Mouse (Mus musculus) hindbrain, embryonic 12.5 days (tissue): ENCODE measurements at regions not wholly inside any gene's neighbourhood (a gene's known extent, or its start where the extent isn't known, plus 50 kb on each side); places are given as distances from the start of the nearest gene placed in this dataset.

Experiments used
- ATAC-seq: fragments of 200-750 bp; cut with Nextera tagmentation; 2 replicates; pipeline ENCODE4 v1.8.0; 2017; ENCODE audit warnings: moderate TSS enrichment; ENCODE audit not compliant: low FRiP score
- H3K27ac ChIP-seq: fragments of 300-500 bp; sonication (generic); 2 replicates; pipeline ENCODE4 v1.5.1; 2016; ENCODE audit warnings: mild to moderate bottlenecking
- H3K27me3 ChIP-seq: fragments of 300-500 bp; sonication (generic); 2 replicates; pipeline ENCODE4 v1.6.1; 2016; ENCODE audit warnings: mild to moderate bottlenecking
- H3K36me3 ChIP-seq: fragments of 300-500 bp; sonication (generic); 2 replicates; pipeline ENCODE4 v1.6.1; 2016; ENCODE audit warnings: mild to moderate bottlenecking
- H3K4me1 ChIP-seq: fragments of 300-500 bp; sonication (generic); 2 replicates; pipeline ENCODE4 v1.6.1; 2016
- H3K4me2 ChIP-seq: fragments of 300-500 bp; sonication (generic); replicated peaks from 2 replicates; pipeline ENCODE4 v1.6.1; 2016; ENCODE audit warnings: mild to moderate bottlenecking
- H3K4me3 ChIP-seq: fragments of 300-500 bp; sonication (generic); 2 replicates; pipeline ENCODE4 v1.5.1; 2016; ENCODE audit warnings: mild to moderate bottlenecking
- H3K9ac ChIP-seq: fragments of 300-500 bp; sonication (generic); 2 replicates; pipeline ENCODE4 v1.6.1; 2016; ENCODE audit warnings: mild to moderate bottlenecking, moderate library complexity
- H3K9me3 ChIP-seq: fragments of 300-500 bp; sonication (generic); replicated peaks from 2 replicates; pipeline ENCODE4 v1.6.1; 2016; ENCODE audit warnings: mild to moderate bottlenecking
- WGBS: fragments of 180-500 bp; shearing (Covaris S2); methylation state at CpG from one replicate; pipeline ENCODE4 v1.1.7; 2016; 5-methylcytosine and 5-hydroxymethylcytosine counted together

DNA sequence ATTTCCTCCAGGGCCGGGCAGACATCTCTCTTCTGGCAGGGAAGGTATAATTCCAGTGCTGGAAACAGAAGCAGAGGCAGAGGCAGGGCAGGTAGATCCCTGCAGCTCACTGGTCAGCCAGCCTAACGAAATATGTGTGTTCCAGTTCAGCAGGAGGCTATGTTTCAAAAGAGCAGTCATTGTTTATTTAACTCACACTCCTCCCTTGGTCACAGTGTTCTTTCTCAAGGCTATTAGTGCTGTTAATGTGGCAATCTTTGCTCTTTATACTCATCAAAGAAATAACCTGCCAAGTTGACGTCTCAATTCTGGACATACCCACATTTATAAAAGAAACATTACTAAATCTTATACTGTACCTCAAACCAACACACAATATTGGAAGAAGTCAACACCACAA lies 253.3 kb upstream of the Adgrl3 start:
- Histone ChIP-seq H3K27me3 (no peaks in the 10 kb centered on the region), H3K4me1 (no peaks in the 10 kb centered on the region), H3K36me3 (no peaks in the 10 kb centered on the region), H3K9me3 (no peaks in the 10 kb centered on the region), H3K4me2 (no peak overlapping the region), H3K27ac (no peak overlapping the region), H3K9ac (no peak overlapping the region), H3K4me3 (no peak overlapping the region)
- 73% methylated on average over 3 of the region's 3 CpGs for WGBS
- no peak for ATAC-seq

- no peak for ATAC-seq
- WGBS, result 82% methylated on average over 4 of the region's 4 CpGs
- no peaks in the 10 kb centered on the region for H3K4me1 ChIP-seq
- no peak overlapping the region for H3K9ac ChIP-seq
- H3K27ac ChIP-seq, result no peak overlapping the region
- H3K4me3 ChIP-seq, result no peak overlapping the region
- no peaks in the 10 kb centered on the region for H3K36me3 ChIP-seq
- no peaks in the 10 kb centered on the region for H3K9me3 ChIP-seq
- H3K27me3 ChIP-seq, result no peaks in the 10 kb centered on the region
- no peak overlapping the region for H3K4me2 ChIP-seq
Measured at GRCm38 (mm10) chr5:80783892-80784291, 236.0 kb upstream of the Adgrl3 start.

- Histone ChIP-seq H3K27me3 (no peaks in the 10 kb centered on the region), H3K4me2 (no peak overlapping the region), H3K36me3 (no peaks in the 10 kb centered on the region), H3K9ac (no peak overlapping the region), H3K27ac (no peak overlapping the region), H3K4me3 (no peak overlapping the region), H3K4me1 (no peaks in the 10 kb centered on the region), H3K9me3 (no peaks in the 10 kb centered on the region)
- 86% methylated on average over 6 of the region's 6 CpGs for WGBS
- no peak for ATAC-seq
Measured at GRCm38 (mm10) chr5:80784746-80785145, 235.2 kb upstream of the Adgrl3 start.

GRCm38 (mm10) chr5:80791658-80792057 lies 228.3 kb upstream of the Adgrl3 start:
- no peaks in the 10 kb centered on the region for H3K4me1 ChIP-seq
- H3K4me2 ChIP-seq, result no peak overlapping the region
- no peaks in the 10 kb centered on the region for H3K27me3 ChIP-seq
- no peak overlapping the region for H3K4me3 ChIP-seq
- H3K27ac ChIP-seq, result no peak overlapping the region
- 90% methylated on average over 1 of the region's 1 CpGs for WGBS
- H3K9me3 ChIP-seq, result no peaks in the 10 kb centered on the region
- no peak overlapping the region for H3K9ac ChIP-seq
- no peaks in the 10 kb centered on the region for H3K36me3 ChIP-seq
- no peak for ATAC-seq

DNA sequence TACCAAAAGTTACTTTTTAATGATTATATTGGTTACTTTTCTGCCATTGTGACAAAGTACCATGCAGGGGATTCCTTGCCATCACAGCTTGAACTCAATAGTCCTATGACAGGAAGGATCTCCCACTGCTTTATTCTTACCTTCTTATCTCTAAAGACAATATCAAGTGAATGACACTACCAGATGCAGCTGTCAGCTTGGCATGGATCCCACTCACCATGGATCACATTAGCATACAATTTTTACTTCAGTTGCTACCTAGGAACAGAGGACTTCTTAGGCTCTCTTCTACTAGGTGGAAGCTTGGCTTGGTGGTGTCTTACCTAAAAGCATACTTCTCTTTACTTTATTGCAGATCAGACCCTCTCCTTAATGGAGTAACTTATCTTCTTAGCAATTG lies 220.2 kb upstream of the Adgrl3 start:
- H3K4me2 ChIP-seq, result no peak overlapping the region
- no peak overlapping the region for H3K4me3 ChIP-seq
- no peaks in the 10 kb centered on the region for H3K27me3 ChIP-seq
- H3K27ac ChIP-seq, result no peak overlapping the region
- no peaks in the 10 kb centered on the region for H3K4me1 ChIP-seq
- H3K36me3 ChIP-seq, result no peaks in the 10 kb centered on the region
- ATAC-seq, result no peak
- no peaks in the 10 kb centered on the region for H3K9me3 ChIP-seq
- no peak overlapping the region for H3K9ac ChIP-seq

- Histone ChIP-seq H3K9ac (no peak overlapping the region), H3K9me3 (no peaks in the 10 kb centered on the region), H3K36me3 (no peaks in the 10 kb centered on the region), H3K4me1 (no peaks in the 10 kb centered on the region), H3K27ac (no peak overlapping the region), H3K4me2 (no peak overlapping the region), H3K4me3 (no peak overlapping the region), H3K27me3 (no peaks in the 10 kb centered on the region)
- WGBS, result 95% methylated on average over 2 of the region's 2 CpGs
- no peak for ATAC-seq
Measured at GRCm38 (mm10) chr5:80812917-80813316, 207.0 kb upstream of the Adgrl3 start.

DNA sequence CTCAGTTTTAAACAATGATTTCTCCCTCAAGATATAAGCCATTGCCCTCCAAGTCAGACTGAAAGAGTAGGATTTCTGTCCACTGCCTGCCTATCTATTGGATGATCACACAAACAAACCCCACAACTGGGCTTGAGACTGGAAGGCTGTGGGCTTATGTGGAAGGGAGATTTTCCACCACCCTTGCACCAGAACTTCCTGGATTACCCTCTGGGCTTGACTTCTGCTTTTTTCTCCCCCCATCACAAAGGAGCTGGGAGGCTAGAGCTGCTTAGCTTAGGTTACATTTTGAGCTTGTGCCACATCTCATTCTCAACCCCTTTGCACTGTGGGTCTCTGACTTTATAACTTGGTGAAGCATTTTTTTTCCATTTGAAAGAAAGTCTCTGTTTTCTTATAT lies 200.7 kb upstream of the Adgrl3 start:
- Histone ChIP-seq H3K9ac (no peak overlapping the region), H3K36me3 (no peaks in the 10 kb centered on the region), H3K4me1 (no peaks in the 10 kb centered on the region), H3K4me3 (no peak overlapping the region), H3K27me3 (no peaks in the 10 kb centered on the region), H3K4me2 (no peak overlapping the region), H3K27ac (no peak overlapping the region), H3K9me3 (no peaks in the 10 kb centered on the region)
- no peak for ATAC-seq

- H3K4me2 ChIP-seq, result no peak overlapping the region
- H3K4me1 ChIP-seq, result no peaks in the 10 kb centered on the region
- no peaks in the 10 kb centered on the region for H3K9me3 ChIP-seq
- no peak overlapping the region for H3K4me3 ChIP-seq
- no peaks in the 10 kb centered on the region for H3K27me3 ChIP-seq
- no peak overlapping the region for H3K9ac ChIP-seq
- H3K27ac ChIP-seq, result no peak overlapping the region
- H3K36me3 ChIP-seq, result no peaks in the 10 kb centered on the region
- WGBS, result 75% methylated on average over 1 of the region's 1 CpGs
- ATAC-seq, result no peak
Measured at GRCm38 (mm10) chr5:80842531-80842930, 177.4 kb upstream of the Adgrl3 start.

DNA sequence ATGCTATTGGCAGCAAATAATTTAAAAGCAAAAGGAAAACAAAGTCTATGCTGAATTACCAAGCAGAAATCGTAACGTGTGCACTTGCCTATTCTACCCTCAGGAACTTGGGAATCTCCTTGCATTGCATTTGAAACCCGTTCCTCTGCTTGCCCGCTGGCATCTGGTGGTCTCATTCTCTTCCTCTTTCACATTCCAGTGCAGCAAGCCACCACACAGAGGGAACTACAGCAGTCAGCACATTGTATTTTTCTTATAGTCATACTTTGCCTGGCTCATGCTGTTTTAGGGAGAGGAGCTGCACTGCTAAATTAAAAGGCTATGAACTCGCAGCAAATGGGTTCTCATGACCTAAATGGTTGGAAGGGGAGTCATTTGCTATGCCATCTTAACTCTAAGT lies 164.9 kb upstream of the Adgrl3 start:
- Histone ChIP-seq H3K36me3 (no peaks in the 10 kb centered on the region), H3K4me2 (no peak overlapping the region), H3K27ac (no peak overlapping the region), H3K4me3 (no peak overlapping the region), H3K9me3 (no peaks in the 10 kb centered on the region), H3K4me1 (no peaks in the 10 kb centered on the region), H3K9ac (no peak overlapping the region), H3K27me3 (no peaks in the 10 kb centered on the region)
- ATAC-seq, result no peak
- whole genome bisulfite sequencing, result 76% methylated on average over 5 of the region's 5 CpGs

DNA sequence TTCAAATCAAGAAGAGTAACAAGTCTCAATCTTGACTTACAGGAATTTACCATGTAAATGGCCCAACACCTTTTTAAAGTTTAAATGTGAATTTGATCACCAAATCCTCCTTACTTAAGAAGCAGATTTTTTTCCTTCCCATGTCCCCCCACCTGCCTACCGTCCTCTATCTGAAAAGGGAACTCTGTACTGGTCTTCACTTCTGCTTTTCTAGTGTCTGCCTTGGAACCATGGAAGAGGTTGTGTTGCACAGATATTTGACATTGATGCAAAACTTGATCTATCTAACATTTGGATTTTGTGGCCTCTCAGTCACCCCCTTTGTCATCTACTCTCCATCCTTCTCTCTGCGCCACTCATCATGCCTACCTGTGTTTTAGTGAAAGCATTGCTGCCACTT lies 143.3 kb upstream of the Adgrl3 start:
- no peak overlapping the region for H3K27ac ChIP-seq
- no peak overlapping the region for H3K4me2 ChIP-seq
- no peak overlapping the region for H3K4me3 ChIP-seq
- H3K27me3 ChIP-seq, result no peaks in the 10 kb centered on the region
- 88% methylated on average over 2 of the region's 2 CpGs for WGBS
- no peaks in the 10 kb centered on the region for H3K4me1 ChIP-seq
- H3K9me3 ChIP-seq, result no peaks in the 10 kb centered on the region
- no peak overlapping the region for H3K9ac ChIP-seq
- no peaks in the 10 kb centered on the region for H3K36me3 ChIP-seq
- ATAC-seq, result no peak

DNA sequence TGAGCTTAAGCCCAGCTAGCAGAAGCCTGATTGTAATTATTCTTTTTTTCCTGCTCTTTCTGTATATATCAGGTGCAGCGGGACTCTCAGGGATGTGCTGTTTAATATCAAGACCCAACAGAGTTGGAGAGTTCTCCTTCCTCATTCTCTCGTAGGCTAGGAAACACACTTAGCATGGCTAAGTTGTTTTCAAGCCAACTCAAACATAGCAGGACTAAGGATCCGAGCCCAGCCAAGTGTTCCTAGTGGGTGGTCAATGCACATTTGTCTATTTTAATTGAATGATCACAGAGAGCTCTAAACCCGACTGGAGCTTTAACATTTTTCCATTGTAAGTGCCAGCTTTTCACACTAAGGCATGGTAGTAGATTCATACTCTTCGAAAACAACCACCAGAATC lies 121.7 kb upstream of the Adgrl3 start:
- H3K27ac ChIP-seq, result no peak overlapping the region
- no peak overlapping the region for H3K4me2 ChIP-seq
- no peaks in the 10 kb centered on the region for H3K27me3 ChIP-seq
- H3K9me3 ChIP-seq, result no peaks in the 10 kb centered on the region
- no peak overlapping the region for H3K9ac ChIP-seq
- 61% methylated on average over 5 of the region's 5 CpGs for WGBS
- H3K36me3 ChIP-seq, result no peaks in the 10 kb centered on the region
- H3K4me3 ChIP-seq, result no peak overlapping the region
- no peak for ATAC-seq
- no peaks in the 10 kb centered on the region for H3K4me1 ChIP-seq

- peak; percentile 56; the same call in 1 of the 2 replicates for ATAC-seq
- no peak overlapping the region for H3K9ac ChIP-seq
- no peaks in the 10 kb centered on the region for H3K36me3 ChIP-seq
- no peak overlapping the region for H3K4me3 ChIP-seq
- no peaks in the 10 kb centered on the region for H3K9me3 ChIP-seq
- no peaks in the 10 kb centered on the region for H3K4me1 ChIP-seq
- no peaks in the 10 kb centered on the region for H3K27me3 ChIP-seq
- WGBS, result 82% methylated on average over 6 of the region's 6 CpGs
- no peak overlapping the region for H3K4me2 ChIP-seq
- H3K27ac ChIP-seq, result no peak overlapping the region
Measured at GRCm38 (mm10) chr5:80908771-80909170, 111.2 kb upstream of the Adgrl3 start.

- H3K4me1 ChIP-seq, result no peaks in the 10 kb centered on the region
- no peak overlapping the region for H3K4me2 ChIP-seq
- no peaks in the 10 kb centered on the region for H3K36me3 ChIP-seq
- H3K27ac ChIP-seq, result no peak overlapping the region
- no peak overlapping the region for H3K4me3 ChIP-seq
- 93% methylated on average over 3 of the region's 3 CpGs for WGBS
- ATAC-seq, result no peak
- no peak overlapping the region for H3K9ac ChIP-seq
- no peaks in the 10 kb centered on the region for H3K9me3 ChIP-seq
- no peaks in the 10 kb centered on the region for H3K27me3 ChIP-seq
Measured at GRCm38 (mm10) chr5:80938791-80939190, 81.1 kb upstream of the Adgrl3 start.
